Mouse (Mus musculus) testis, adult 2 months (tissue): ENCODE measurements around the gene Dnal4. TPM values are rescaled to one million over a fixed set of nuclear protein-coding genes. Genes with fewer than 3 reads are reported as not detected.

Experiments
- H3K27ac ChIP-seq: fragments of 200-500 bp; 2 replicates; pipeline ENCODE4 v1.5.1; 2012; ENCODE audit warnings: low read depth, low read length; ENCODE audit not compliant: control insufficient read depth, insufficient read depth
- H3K27me3 ChIP-seq: fragments of 200-500 bp; 2 replicates; pipeline ENCODE4 v1.6.1; 2012; ENCODE audit warnings: mild to moderate bottlenecking, low read length, moderate library complexity; ENCODE audit not compliant: control insufficient read depth, insufficient read depth
- H3K36me3 ChIP-seq: fragments of 200-500 bp; 2 replicates; pipeline ENCODE4 v1.6.1; 2012; ENCODE audit warnings: mild to moderate bottlenecking, low read length; ENCODE audit not compliant: control insufficient read depth, insufficient read depth
- H3K4me1 ChIP-seq: fragments of 200-500 bp; 2 replicates; pipeline ENCODE4 v1.6.1; 2012; ENCODE audit warnings: low read length; ENCODE audit not compliant: control insufficient read depth, insufficient read depth
- H3K4me3 ChIP-seq: fragments of 200-500 bp; 2 replicates; pipeline ENCODE4 v1.5.1; 2012; ENCODE audit warnings: low read depth, mild to moderate bottlenecking, low read length, moderate library complexity, mixed read lengths; ENCODE audit not compliant: control insufficient read depth
- CTCF ChIP-seq: fragments of 200-500 bp; IDR thresholded peaks from 2 replicates; pipeline ENCODE4 v1.5.1; 2012; ENCODE audit warnings: low read depth, mild to moderate bottlenecking, inconsistent platforms, low read length, moderate library complexity; ENCODE audit not compliant: control insufficient read depth, insufficient read depth, insufficient replicate concordance
- POLR2A ChIP-seq: fragments of 200-500 bp; IDR thresholded peaks from 2 replicates; pipeline ENCODE4 v1.6.1; 2012; ENCODE audit warnings: low read depth, mild to moderate bottlenecking, inconsistent platforms, low read length, moderate library complexity; ENCODE audit not compliant: control insufficient read depth
- polyA plus RNA-seq: library from polyadenylated mRNA; depleted of rRNA; stranded (reverse); fragments of >200 nt; gene quantifications from 2 replicates; pipeline ENCODE4 v1.2.3, GENCODE M21; 2012

The Dnal4 gene
- polyA plus RNA-seq, 1 experiment = 187 TPM

GRCm38 (mm10) chr15:79790905-79791304, 13.3 kb upstream of the Dnal4 start:
- Histone ChIP-seq H3K27ac (no peak overlapping the region), H3K36me3 (no peaks in the 10 kb centered on the region), H3K4me3 (peak overlapping the region; percentile 37; the same call in 1 of the 2 replicates), H3K27me3 (no peaks in the 10 kb centered on the region), H3K4me1 (peaks cover 8% of the 10 kb centered on the region)
- TF ChIP-seq CTCF (no peak), POLR2A (no peak)

- H3K4me1 ChIP-seq = peaks cover 8% of the 10 kb centered on the region
- H3K4me3 ChIP-seq = peak overlapping the region; percentile 37
- no peak overlapping the region for H3K27ac ChIP-seq
- no peaks in the 10 kb centered on the region for H3K36me3 ChIP-seq
- no peaks in the 10 kb centered on the region for H3K27me3 ChIP-seq
- TF ChIP-seq POLR2A = no peak
- no peak for TF ChIP-seq CTCF
Measured at GRCm38 (mm10) chr15:79790111-79790510, 12.5 kb upstream of the Dnal4 start.

DNA sequence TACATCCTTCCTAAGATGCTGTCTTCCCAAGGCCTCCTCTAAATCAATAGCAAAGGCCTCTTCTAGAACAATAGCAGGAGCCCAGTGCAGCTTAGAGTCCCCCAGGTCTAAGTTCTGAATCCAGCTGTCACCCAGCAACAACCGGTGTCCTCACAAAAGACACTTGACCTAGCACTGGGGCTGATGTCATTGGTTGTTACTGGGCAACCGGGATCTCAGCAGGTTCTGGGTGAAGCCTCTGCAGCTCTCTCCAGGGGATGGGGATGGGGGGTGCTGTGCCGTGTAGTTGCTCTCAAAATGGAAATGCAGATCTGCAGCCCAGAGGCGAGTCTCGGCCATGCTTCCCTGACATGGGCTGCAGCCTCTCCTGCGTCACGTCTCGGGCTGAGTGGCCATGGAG, 10.2 kb upstream of the Dnal4 start:
- Histone ChIP-seq H3K4me1 (peaks cover 8% of the 10 kb centered on the region), H3K36me3 (no peaks in the 10 kb centered on the region), H3K27me3 (no peaks in the 10 kb centered on the region), H3K4me3 (peak overlapping the region; percentile 87), H3K27ac (no peak overlapping the region; the same call in 1 of the 2 replicates)
- TF ChIP-seq POLR2A (peak; percentile 11; the same call in 1 of the 2 replicates), CTCF (no peak)

DNA sequence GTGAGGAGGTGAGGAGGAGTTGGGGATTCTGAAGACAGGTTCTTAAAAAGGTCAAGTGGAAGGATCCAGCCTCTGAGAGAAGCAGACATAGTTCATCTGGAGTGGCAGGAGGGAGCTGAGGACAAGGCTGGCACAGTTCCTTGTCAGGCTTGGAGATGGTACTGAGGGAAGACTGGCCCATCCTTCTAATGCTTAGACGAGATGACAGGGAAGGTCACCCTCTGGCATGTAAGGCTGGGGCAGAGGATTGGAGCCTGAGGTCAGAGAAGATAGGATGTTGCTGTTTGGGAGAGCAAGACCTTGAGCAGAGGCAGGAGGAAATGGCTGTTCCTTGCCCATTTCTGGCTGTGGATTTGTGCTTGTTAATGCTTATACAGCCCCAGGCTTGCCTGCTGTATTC, 7.4 kb upstream of the Dnal4 start:
- H3K27me3 ChIP-seq = no peaks in the 10 kb centered on the region
- H3K4me3 ChIP-seq = peak overlapping the region; percentile 87
- no peaks in the 10 kb centered on the region for H3K36me3 ChIP-seq
- peaks cover 4% of the 10 kb centered on the region; the same call in 1 of the 2 replicates for H3K4me1 ChIP-seq
- H3K27ac ChIP-seq = no peak overlapping the region
- TF ChIP-seq CTCF = no peak
- TF ChIP-seq POLR2A = no peak

GRCm38 (mm10) chr15:79775662-79776061, 2.0 kb downstream of the Dnal4 start:
- H3K4me3 ChIP-seq = peak overlapping the region; percentile 97
- H3K4me1 ChIP-seq = peaks cover 6% of the 10 kb centered on the region; the same call in 1 of the 2 replicates
- no peak for TF ChIP-seq CTCF
- no peak for TF ChIP-seq POLR2A
- no peak overlapping the region for H3K27ac ChIP-seq
- H3K36me3 ChIP-seq = no peaks in the 10 kb centered on the region
- no peaks in the 10 kb centered on the region for H3K27me3 ChIP-seq

DNA sequence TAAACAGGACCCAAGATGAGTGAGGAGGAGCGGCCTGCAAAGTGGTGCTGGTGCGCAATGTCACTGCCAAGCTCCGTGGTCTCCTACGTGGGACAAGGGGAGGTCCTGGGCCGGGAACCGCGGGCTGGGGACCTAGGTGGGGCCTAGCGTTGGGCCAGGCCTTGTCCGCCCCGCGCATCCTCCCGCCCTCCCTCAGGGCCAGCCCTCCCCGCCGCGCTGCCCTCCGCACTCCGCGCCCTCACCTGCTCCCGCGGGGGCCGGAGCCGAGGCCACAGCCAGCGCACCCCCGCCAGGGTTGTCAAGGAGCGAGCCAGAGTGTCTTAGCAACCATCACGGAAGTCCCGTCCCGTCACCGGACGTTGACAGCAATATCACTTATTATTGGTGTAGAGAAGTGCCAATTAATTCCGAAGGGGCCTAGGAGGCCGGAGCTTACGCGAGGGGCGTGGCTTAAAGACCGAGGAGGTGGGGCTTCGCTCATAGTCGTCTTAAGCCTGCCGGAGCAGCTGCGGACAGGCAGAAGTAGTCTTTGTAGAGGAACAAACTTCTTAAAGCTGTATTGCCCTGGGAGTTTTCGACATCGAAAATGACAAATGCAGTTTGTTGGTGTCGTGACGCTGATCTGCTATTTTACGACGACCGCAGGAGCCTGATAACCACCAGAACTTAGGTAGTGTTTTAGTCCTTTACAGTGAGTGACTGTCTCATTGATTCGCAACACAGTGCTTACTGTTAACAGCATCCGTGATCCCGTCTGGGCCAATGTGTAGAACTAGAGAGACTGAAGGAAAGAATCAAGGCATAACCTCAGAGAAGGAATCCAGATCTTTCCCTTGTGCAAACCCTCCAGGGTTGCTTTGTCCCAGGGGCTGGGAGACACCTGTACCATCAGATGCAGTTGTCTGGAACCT, 3.3 kb downstream of the Dnal4 start:
- Histone ChIP-seq H3K27ac (peak overlapping the region; percentile 72), H3K4me3 (peak overlapping the region; percentile 97), H3K4me1 (peaks cover 9% of the 10 kb centered on the region; the same call in 1 of the 2 replicates), H3K36me3 (no peaks in the 10 kb centered on the region), H3K27me3 (no peaks in the 10 kb centered on the region)
- TF ChIP-seq POLR2A (peak; percentile 82), CTCF (peak; percentile 14; the same call in 1 of the 2 replicates)

DNA sequence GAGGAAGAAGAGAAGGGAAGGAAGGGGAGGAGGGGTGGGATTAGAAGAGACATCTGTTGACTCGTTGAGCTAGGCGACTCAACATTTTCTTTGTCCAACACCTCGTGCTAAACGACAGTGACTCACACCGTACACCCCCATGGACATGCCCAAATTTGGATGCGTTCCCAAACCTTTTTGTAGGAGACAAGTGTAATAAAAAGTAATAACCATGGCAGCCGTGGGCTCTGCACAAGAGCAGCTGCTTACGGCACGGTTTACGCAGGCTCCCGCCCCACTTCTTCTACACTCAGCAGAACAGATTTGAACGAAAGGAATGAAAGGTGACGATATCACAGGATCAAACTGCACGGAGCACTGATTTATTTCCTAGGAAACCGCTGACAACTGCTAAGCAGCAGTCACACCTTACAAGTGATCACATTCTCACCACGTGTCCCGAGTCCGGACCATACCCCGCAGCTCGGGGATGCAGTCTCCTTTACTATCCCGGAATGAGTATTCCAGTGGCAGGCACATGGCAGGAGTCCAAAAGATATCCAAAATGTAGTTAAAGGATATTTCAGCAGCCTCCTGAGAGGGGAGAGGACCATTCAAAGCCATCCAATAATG, 6.9 kb downstream of the Dnal4 start:
- no peaks in the 10 kb centered on the region for H3K27me3 ChIP-seq
- H3K4me1 ChIP-seq = peaks cover 16% of the 10 kb centered on the region
- H3K4me3 ChIP-seq = no peak overlapping the region
- no peak for TF ChIP-seq CTCF
- TF ChIP-seq POLR2A = no peak
- no peaks in the 10 kb centered on the region; the same call in 1 of the 2 replicates for H3K36me3 ChIP-seq
- no peak overlapping the region for H3K27ac ChIP-seq
